Mouse (Mus musculus) hindbrain, embryonic 11.5 days (tissue): ENCODE results near the gene Hoxd11. TPM values are rescaled to one million over a fixed set of nuclear protein-coding genes. Genes with fewer than 3 reads are reported as not detected.
A peak's percentile ranks its signal among the peaks of the same experiment; 100 is the strongest.

Experiments used
- ATAC-seq: fragments of 200-750 bp; cut with Nextera tagmentation; 2 replicates; pipeline ENCODE4 v1.8.0; 2017; ENCODE audit warnings: mild to moderate bottlenecking, moderate TSS enrichment, moderate library complexity; ENCODE audit not compliant: low FRiP score
- DNase-seq: peaks from one replicate; pipeline ENCODE4 v3.0.0-alpha.2; 2015; ENCODE audit warnings: low spot score
- H3K27ac ChIP-seq: fragments of 300-500 bp; sonication (generic); 2 replicates; pipeline ENCODE4 v1.5.1; 2014; ENCODE audit warnings: mild to moderate bottlenecking, low read depth, low read length
- H3K27me3 ChIP-seq: fragments of 300-500 bp; sonication (generic); 2 replicates; pipeline ENCODE4 v1.6.1; 2014; ENCODE audit warnings: mild to moderate bottlenecking, low read length, moderate library complexity, mixed read lengths; ENCODE audit not compliant: control insufficient read depth, insufficient read depth
- H3K36me3 ChIP-seq: fragments of 300-500 bp; sonication (generic); 2 replicates; pipeline ENCODE4 v1.6.1; 2014; ENCODE audit warnings: mild to moderate bottlenecking, low read length, moderate library complexity, mixed read lengths; ENCODE audit not compliant: control insufficient read depth, insufficient read depth
- H3K4me1 ChIP-seq: fragments of 300-500 bp; sonication (generic); replicated peaks from 2 replicates; pipeline ENCODE4 v1.6.1; 2014; ENCODE audit warnings: low read length, mixed read lengths; ENCODE audit not compliant: control insufficient read depth, insufficient read depth
- H3K4me2 ChIP-seq: fragments of 300-500 bp; sonication (generic); replicated peaks from 2 replicates; pipeline ENCODE4 v1.6.1; 2014; ENCODE audit warnings: mild to moderate bottlenecking, low read depth, low read length
- H3K4me3 ChIP-seq: fragments of 300-500 bp; sonication (generic); 2 replicates; pipeline ENCODE4 v1.5.1; 2014; ENCODE audit warnings: low read depth, low read length
- H3K9ac ChIP-seq: fragments of 300-500 bp; sonication (generic); 2 replicates; pipeline ENCODE4 v1.6.1; 2014; ENCODE audit warnings: low read depth, low read length
- H3K9me3 ChIP-seq: fragments of 300-500 bp; sonication (generic); 2 replicates; pipeline ENCODE4 v1.6.1; 2016; ENCODE audit warnings: low read length; ENCODE audit not compliant: control insufficient read depth
- WGBS: fragments of 180-500 bp; shearing (Covaris S2); extraction: QIAGEN DNeasy Blood & Tissue Kit; methylation state at CpG from one replicate; pipeline ENCODE4 v1.1.7; 2014; 5-methylcytosine and 5-hydroxymethylcytosine counted together
- polyA plus RNA-seq: library from polyadenylated mRNA; unstranded; fragments of >200 nt; fragmentation: Nextera tagmentation; extraction: Ambion mirVana; gene quantifications from 2 replicates; pipeline ENCODE4 v1.2.1, GENCODE M21; 2014

Gene Hoxd11
- polyA plus RNA-seq, 1 experiment from 2014 or later = not detected

- Histone ChIP-seq H3K4me3 (no peak overlapping the region), H3K9ac (no peak overlapping the region), H3K4me1 (0 out of 2 replicates have a peak, but pooled peaks cover 4% of the 10 kb centered on the region), H3K9me3 (no peaks in the 10 kb centered on the region), H3K27ac (no peak overlapping the region), H3K27me3 (peaks cover 91% of the 10 kb centered on the region), H3K36me3 (no peaks in the 10 kb centered on the region), H3K4me2 (no peak overlapping the region)
- ATAC-seq = no peak
- DNase-seq = no peak
- 5% methylated on average over 3 of the region's 3 CpGs for WGBS
These were observed 10.2 kb upstream of the Hoxd11 start for GRCm38 (mm10) chr2:74669230-74669578.

GRCm38 (mm10) chr2:74669650-74670235 lies 9.6 kb upstream of the Hoxd11 start:
- Histone ChIP-seq H3K4me2 (no peak overlapping the region), H3K27me3 (peaks cover 91% of the 10 kb centered on the region)
- no peak for DNase-seq

GRCm38 (mm10) chr2:74670632-74671188 lies 8.6 kb upstream of the Hoxd11 start:
- Histone ChIP-seq H3K27ac (no peak overlapping the region), H3K4me2 (no peak overlapping the region), H3K27me3 (peaks cover 93% of the 10 kb centered on the region), H3K4me3 (no peak overlapping the region), H3K4me1 (0 out of 2 replicates have a peak, but pooled peaks cover 4% of the 10 kb centered on the region), H3K9ac (no peak overlapping the region), H3K9me3 (no peaks in the 10 kb centered on the region), H3K36me3 (no peaks in the 10 kb centered on the region)
- DNase-seq (no peak), ATAC-seq (no peak)
- 2% methylated on average over 3 of the region's 3 CpGs for WGBS

More at GRCm38 (mm10) chr2:74669650-74670235, 9.6 kb upstream of the Hoxd11 start:
- Histone ChIP-seq H3K9me3 (no peaks in the 10 kb centered on the region), H3K4me1 (0 out of 2 replicates have a peak, but pooled peaks cover 4% of the 10 kb centered on the region), H3K4me3 (no peak overlapping the region), H3K9ac (no peak overlapping the region), H3K36me3 (no peaks in the 10 kb centered on the region), H3K27ac (no peak overlapping the region)
- ATAC-seq = no peak
- 2% methylated on average over 14 of the region's 14 CpGs for WGBS

- Histone ChIP-seq H3K27me3 (peaks cover 94% of the 10 kb centered on the region), H3K9ac (no peak overlapping the region), H3K27ac (no peak overlapping the region), H3K4me2 (no peak overlapping the region), H3K4me3 (no peak overlapping the region), H3K36me3 (no peaks in the 10 kb centered on the region), H3K4me1 (0 out of 2 replicates have a peak, but pooled peaks cover 4% of the 10 kb centered on the region), H3K9me3 (no peaks in the 10 kb centered on the region)
- DNase-seq (no peak), ATAC-seq (no peak)
- WGBS = 3% methylated on average over 5 of the region's 5 CpGs
These were observed 7.5 kb upstream of the Hoxd11 start for GRCm38 (mm10) chr2:74671847-74672246.

GRCm38 (mm10) chr2:74672481-74673362 lies 6.6 kb upstream of the Hoxd11 start:
- no peak overlapping the region for H3K9ac ChIP-seq
- ATAC-seq (peak; percentile 69), DNase-seq (peak; percentile 84)
- WGBS = under 1% methylated on average over 40 of the region's 40 CpGs
- no peaks in the 10 kb centered on the region for H3K36me3 ChIP-seq
- no peak overlapping the region for H3K4me3 ChIP-seq
- H3K9me3 ChIP-seq = no peaks in the 10 kb centered on the region
- H3K4me1 ChIP-seq = 0 out of 2 replicates have a peak, but pooled peaks cover 4% of the 10 kb centered on the region
- no peak overlapping the region for H3K27ac ChIP-seq
- H3K4me2 ChIP-seq = peak overlapping the region; percentile 27
- peaks cover 95% of the 10 kb centered on the region for H3K27me3 ChIP-seq

- DNase-seq (no peak), ATAC-seq (no peak)
- Histone ChIP-seq H3K36me3 (no peaks in the 10 kb centered on the region), H3K4me2 (no peak overlapping the region), H3K4me3 (no peak overlapping the region), H3K4me1 (0 out of 2 replicates have a peak, but pooled peaks cover 2% of the 10 kb centered on the region), H3K27ac (no peak overlapping the region), H3K27me3 (peaks cover 95% of the 10 kb centered on the region), H3K9ac (no peak overlapping the region), H3K9me3 (no peaks in the 10 kb centered on the region)
- WGBS = under 1% methylated on average over 24 of the region's 24 CpGs
These were observed 5.4 kb upstream of the Hoxd11 start for GRCm38 (mm10) chr2:74673835-74674425.

GRCm38 (mm10) chr2:74674881-74675665 lies 4.3 kb upstream of the Hoxd11 start, which contains the start of gene Hoxd12:
Gene Hoxd12, plus strand, starts transcription at chr2:74675013.
- H3K4me2 ChIP-seq = no peak within 1 kb of the TSS

More at GRCm38 (mm10) chr2:74674881-74675665, 4.3 kb upstream of the Hoxd11 start, which contains the start of gene Hoxd12:
- H3K9me3 ChIP-seq = no peaks in the 10 kb centered on the region
- H3K4me3 ChIP-seq = 0 out of 2 replicates have a peak within 1 kb of the TSS, but pooled peaks have one; percentile 1
- H3K9ac ChIP-seq = no peak within 1 kb of the TSS
- no peak within 1 kb of the TSS for H3K27ac ChIP-seq
- no peaks in the 10 kb centered on the region for H3K36me3 ChIP-seq
- ATAC-seq (no peak), DNase-seq (no peak)
- H3K27me3 ChIP-seq = peaks cover 95% of the 10 kb centered on the region
- 2% methylated on average over 47 of the region's 47 CpGs for WGBS
- H3K4me1 ChIP-seq = 0 out of 2 replicates have a peak, but pooled peaks cover 2% of the 10 kb centered on the region
